Mouse (Mus musculus): ENCODE results near the gene Slc13a3.
"Not testable (repeated sequence)": the region's sequence is repeated elsewhere in the genome, so short reads cannot be mapped to it uniquely, and the experiment has no call there.

The Slc13a3 gene

GRCm38 (mm10) chr2:165473003-165473402 is at the start of gene Slc13a3:
Gene Slc13a3 (minus strand): TSS chr2:165473230.
- peak in 1 of 2 experiments; percentile 10 for DNase-seq

- DNase-seq = no peak
Observed at GRCm38 (mm10) chr2:165515178-165515728, 42.2 kb upstream of the Slc13a3 start.

GRCm38 (mm10) chr2:165512870-165513600 is 40.0 kb upstream of the Slc13a3 start:
- peak in 1 of 2 experiments; percentile 61 for DNase-seq

- no peak for DNase-seq
Observed at GRCm38 (mm10) chr2:165512426-165512825, 39.4 kb upstream of the Slc13a3 start.

- DNase-seq = not testable (repeated sequence)
Observed at GRCm38 (mm10) chr2:165511530-165511929, 38.5 kb upstream of the Slc13a3 start.

- not testable (repeated sequence) for DNase-seq
Observed at GRCm38 (mm10) chr2:165510914-165511458, 38.0 kb upstream of the Slc13a3 start.

GRCm38 (mm10) chr2:165510466-165510865 is 37.4 kb upstream of the Slc13a3 start:
- DNase-seq = no peak

GRCm38 (mm10) chr2:165509686-165510085 is 36.7 kb upstream of the Slc13a3 start:
- DNase-seq = no peak

- peak in 1 of 2 experiments; percentile 54 for DNase-seq
Observed at GRCm38 (mm10) chr2:165503259-165504203, 30.5 kb upstream of the Slc13a3 start, which contains the start of gene Slc2a10. Gene Slc2a10 (plus strand): TSS chr2:165503787.

- no peak for DNase-seq
Observed at GRCm38 (mm10) chr2:165498816-165499215, 25.8 kb upstream of the Slc13a3 start.

- DNase-seq = no peak
Observed at GRCm38 (mm10) chr2:165497706-165498275, 24.8 kb upstream of the Slc13a3 start.

GRCm38 (mm10) chr2:165496251-165496650 is 23.2 kb upstream of the Slc13a3 start:
- DNase-seq = peak; percentile 41 to 68

- no peak for DNase-seq
Observed at GRCm38 (mm10) chr2:165494495-165494894, 21.5 kb upstream of the Slc13a3 start.

- DNase-seq = peak; percentile 48
Observed at GRCm38 (mm10) chr2:165493587-165494210, 20.7 kb upstream of the Slc13a3 start.

- peak; percentile 87 to 89 for DNase-seq
Observed at GRCm38 (mm10) chr2:165492648-165493553, 19.9 kb upstream of the Slc13a3 start, which contains the start of gene Trp53rka. Gene Trp53rka (minus strand): TSS chr2:165493324.

- peak; percentile 80 to 85 for DNase-seq
Observed at GRCm38 (mm10) chr2:165486881-165487535, 14.0 kb upstream of the Slc13a3 start.

- DNase-seq = peak; percentile 31 to 45
Observed at GRCm38 (mm10) chr2:165486401-165486800, 13.4 kb upstream of the Slc13a3 start.

GRCm38 (mm10) chr2:165485826-165486225 is 12.8 kb upstream of the Slc13a3 start:
- no peak for DNase-seq

GRCm38 (mm10) chr2:165484152-165484551 is 11.1 kb upstream of the Slc13a3 start:
- DNase-seq = no peak

GRCm38 (mm10) chr2:165482003-165482402 is 9.0 kb upstream of the Slc13a3 start:
- no peak for DNase-seq

Measured in cerebellum, postnatal 14 days (tissue).